Mouse (Mus musculus) retina, postnatal 7 days (tissue): ENCODE results near the gene Cpeb3.
"Not testable (repeated sequence)": the region's sequence is repeated elsewhere in the genome, so short reads cannot be mapped to it uniquely, and the experiment has no call there.

ENCODE experiments used
- DNase-seq: peaks from one replicate; pipeline ENCODE4 v3.0.0-alpha.2; 2012; ENCODE audit warnings: low read depth, low spot score

Cpeb3 gene

GRCm38 (mm10) chr19:37156770-37157336, 51.5 kb downstream of the Cpeb3 start:
- no peak for DNase-seq

GRCm38 (mm10) chr19:37156040-37156439, 52.4 kb downstream of the Cpeb3 start:
- no peak for DNase-seq

- DNase-seq = no peak
Observed at GRCm38 (mm10) chr19:37147145-37147544, 61.3 kb downstream of the Cpeb3 start.

GRCm38 (mm10) chr19:37145846-37146245, 62.6 kb downstream of the Cpeb3 start:
- DNase-seq = no peak

GRCm38 (mm10) chr19:37145401-37145800, 63.0 kb downstream of the Cpeb3 start:
- no peak for DNase-seq

GRCm38 (mm10) chr19:37141623-37142022, 66.8 kb downstream of the Cpeb3 start:
- no peak for DNase-seq

GRCm38 (mm10) chr19:37137133-37137532, 71.3 kb downstream of the Cpeb3 start:
- DNase-seq = no peak

GRCm38 (mm10) chr19:37135459-37135858, 72.9 kb downstream of the Cpeb3 start:
- DNase-seq = not testable (repeated sequence)

GRCm38 (mm10) chr19:37133666-37134065, 74.7 kb downstream of the Cpeb3 start:
- no peak for DNase-seq

GRCm38 (mm10) chr19:37131660-37132059, 76.7 kb downstream of the Cpeb3 start:
- DNase-seq = no peak

GRCm38 (mm10) chr19:37128461-37128860, 79.9 kb downstream of the Cpeb3 start:
- no peak for DNase-seq

- DNase-seq = no peak
Observed at GRCm38 (mm10) chr19:37127018-37127567, 81.3 kb downstream of the Cpeb3 start.

GRCm38 (mm10) chr19:37124961-37125360, 83.4 kb downstream of the Cpeb3 start:
- DNase-seq = no peak

GRCm38 (mm10) chr19:37119281-37119680, 89.1 kb downstream of the Cpeb3 start:
- no peak for DNase-seq

- DNase-seq = no peak
Observed at GRCm38 (mm10) chr19:37115824-37116223, 92.6 kb downstream of the Cpeb3 start.

- no peak for DNase-seq
Observed at GRCm38 (mm10) chr19:37115374-37115773, 93.0 kb downstream of the Cpeb3 start.

- no peak for DNase-seq
Observed at GRCm38 (mm10) chr19:37111831-37112230, 96.6 kb downstream of the Cpeb3 start.

- no peak for DNase-seq
Observed at GRCm38 (mm10) chr19:37110494-37110893, 97.9 kb downstream of the Cpeb3 start.

- DNase-seq = no peak
Observed at GRCm38 (mm10) chr19:37109853-37110252, 98.5 kb downstream of the Cpeb3 start.

GRCm38 (mm10) chr19:37100689-37101088, 107.7 kb downstream of the Cpeb3 start:
- no peak for DNase-seq

GRCm38 (mm10) chr19:37095666-37096330, 112.6 kb downstream of the Cpeb3 start:
- no peak for DNase-seq

- no peak for DNase-seq
Observed at GRCm38 (mm10) chr19:37093181-37093580, 115.2 kb downstream of the Cpeb3 start.
